8 mouse cellular contexts compared by ENCODE assay signal in genomic region chr17:32173166-32173565, GRCm38 (mm10). TPM values are rescaled to one million over a fixed set of nuclear protein-coding genes. Genes with fewer than 3 reads are reported as not detected.
DNase-seq lines count a peak whose midpoint lies in the region; ATAC-seq and TF ChIP-seq lines count a peak whose summit lies in the region.

No protein-coding gene starts in this region.

- no peak overlapping the region for H3K4me2 ChIP-seq in intestine, embryonic 15.5 days (replicated peaks)
- H3K4me2 ChIP-seq in intestine, postnatal 0 days (replicated peaks; ENCODE audit: low read depth): no peak overlapping the region
- no peak overlapping the region for H3K4me2 ChIP-seq in kidney, embryonic 14.5 days (replicated peaks; ENCODE audit: low read depth, low read length)
- peak overlapping the region; percentile 68 for H3K4me2 ChIP-seq in myocyte (ENCODE audit: low read depth)

- no peak overlapping the region for H3K9ac ChIP-seq in intestine, embryonic 15.5 days
- H3K9ac ChIP-seq in intestine, postnatal 0 days (ENCODE audit: low read depth, low read length): no peak overlapping the region
- no peak overlapping the region for H3K9ac ChIP-seq in kidney, embryonic 14.5 days (ENCODE audit: low read depth, low read length)

- peak; percentile 90 for DNase-seq in gastrocnemius, postnatal 14 days
- DNase-seq in right cerebral cortex, adult 2 months (ENCODE audit: low spot score in 2 of 2): no peak
- DNase-seq in spleen, adult 18-20 months: no peak
- DNase-seq in layer of hippocampus, adult 18-20 months (ENCODE audit: low spot score in 2 of 2): no peak

- WGBS in intestine, embryonic 15.5 days: 61% methylated on average over 7 of the region's 7 CpGs
- 59% methylated on average over 7 of the region's 7 CpGs for WGBS in intestine, postnatal 0 days
- whole genome bisulfite sequencing in kidney, embryonic 14.5 days: 62% methylated on average over 7 of the region's 7 CpGs

- H3K79me2 ChIP-seq in myocyte (ENCODE audit: control insufficient read depth, insufficient read depth): no peaks in the 10 kb centered on the region

- no peak for TF ChIP-seq POLR2A in myocyte (IDR thresholded peaks at IDR 0.05; ENCODE audit: insufficient read length, low read depth)

- H3K9me3 ChIP-seq in intestine, embryonic 15.5 days: no peaks in the 10 kb centered on the region
- no peaks in the 10 kb centered on the region for H3K9me3 ChIP-seq in intestine, postnatal 0 days (ENCODE audit: control insufficient read depth)
- no peaks in the 10 kb centered on the region for H3K9me3 ChIP-seq in kidney, embryonic 14.5 days (ENCODE audit: control insufficient read depth, low read length)

- no peak overlapping the region for H3ac ChIP-seq in myocyte (ENCODE audit: control insufficient read depth, insufficient read length)

- H3K4me3 ChIP-seq in intestine, embryonic 15.5 days (replicated peaks): no peak overlapping the region
- H3K4me3 ChIP-seq in intestine, postnatal 0 days (ENCODE audit: low read depth, low read length): no peak overlapping the region
- no peak overlapping the region for H3K4me3 ChIP-seq in kidney, embryonic 14.5 days (ENCODE audit: low read length)
- H3K4me3 ChIP-seq in myocyte: no peak overlapping the region

- H3K27me3 ChIP-seq in intestine, embryonic 15.5 days (replicated peaks): no peaks in the 10 kb centered on the region
- H3K27me3 ChIP-seq in intestine, postnatal 0 days (replicated peaks; ENCODE audit: control insufficient read depth, insufficient read depth, low read length): no peaks in the 10 kb centered on the region
- no peaks in the 10 kb centered on the region for H3K27me3 ChIP-seq in kidney, embryonic 14.5 days (ENCODE audit: control insufficient read depth, insufficient read depth, low read length)
- H3K27me3 ChIP-seq in myocyte (ENCODE audit: control insufficient read depth, insufficient read depth, insufficient read length): no peaks in the 10 kb centered on the region

- no peak for TF ChIP-seq CTCF in intestine, postnatal 0 days (IDR thresholded peaks at IDR 0.05; ENCODE audit: low read depth)

- H3K36me3 ChIP-seq in intestine, embryonic 15.5 days: no peaks in the 10 kb centered on the region
- H3K36me3 ChIP-seq in intestine, postnatal 0 days (ENCODE audit: control insufficient read depth, insufficient read depth): no peaks in the 10 kb centered on the region
- no peaks in the 10 kb centered on the region for H3K36me3 ChIP-seq in kidney, embryonic 14.5 days (ENCODE audit: control insufficient read depth, insufficient read depth, low read length)
- H3K36me3 ChIP-seq in myocyte (ENCODE audit: control insufficient read depth, insufficient read depth): no peaks in the 10 kb centered on the region

- 0 out of 2 replicates have a peak, but pooled peaks have one; percentile 27 for ATAC-seq in intestine, embryonic 15.5 days
- no peak for ATAC-seq in intestine, postnatal 0 days
- 0 out of 2 replicates have a peak, but pooled peaks have one; percentile 24 for ATAC-seq in kidney, embryonic 14.5 days (ENCODE audit: low FRiP score, low TSS enrichment)

- H3K4me1 ChIP-seq in intestine, embryonic 15.5 days (replicated peaks): 0 out of 2 replicates have a peak, but pooled peaks cover 6% of the 10 kb centered on the region
- 0 out of 2 replicates have a peak, but pooled peaks cover 5% of the 10 kb centered on the region for H3K4me1 ChIP-seq in intestine, postnatal 0 days (replicated peaks; ENCODE audit: control insufficient read depth, insufficient read depth, low read length)
- no peaks in the 10 kb centered on the region for H3K4me1 ChIP-seq in kidney, embryonic 14.5 days (ENCODE audit: control insufficient read depth, insufficient read depth, low read length)

- no peak overlapping the region for H3K27ac ChIP-seq in intestine, embryonic 15.5 days
- H3K27ac ChIP-seq in intestine, postnatal 0 days (ENCODE audit: low read depth, low read length): no peak overlapping the region
- no peak overlapping the region for H3K27ac ChIP-seq in kidney, embryonic 14.5 days (ENCODE audit: low read depth, low read length)

- intact Hi-C loops in gastrocnemius, postnatal 14 days (cut with DNase I; ENCODE audit: low total_unique reads): no loop called here

TF ChIP-seq in myocyte, 11 proteins besides CTCF, POLR2A, EP300 and RAD21:
- peak in 2 of 3 experiments; percentile 30 to 46 for TF ChIP-seq MYOD1 (IDR thresholded peaks at IDR 0.05; ENCODE audit: control insufficient read depth in 1 of 3, insufficient read length in 2 of 3, low read depth in 2 of 3)
- peak; percentile 40 for TF ChIP-seq SRF (IDR thresholded peaks at IDR 0.05; ENCODE audit: control insufficient read depth, insufficient read length, low read depth)
- TF ChIP-seq REST (IDR thresholded peaks at IDR 0.05; ENCODE audit: insufficient read depth, insufficient read length): no peak
- peak in 1 of 3 experiments; percentile 29 for TF ChIP-seq MYOG (IDR thresholded peaks at IDR 0.05; ENCODE audit: control insufficient read depth in 1 of 3, insufficient read depth in 1 of 3, insufficient read length in 2 of 3, low read depth in 2 of 3)

RNA-seq across cellular contexts. Expression of gene Notch3, which starts 6.5 kb away (rescaled TPM):
- polyA plus RNA-seq in intestine, embryonic 15.5 days (2015; fragmentation: Nextera tagmentation; extraction: Ambion mirVana): 8.1 and 8.3 TPM in 2 replicates
- 2.0 and 2.3 TPM in 2 replicates for polyA plus RNA-seq in intestine, postnatal 0 days (2015; fragmentation: Nextera tagmentation; extraction: Ambion mirVana)
- 10 to 100 TPM; 28.5 to 34.6 TPM for total RNA-seq in gastrocnemius, postnatal 14 days (2021)
- polyA plus RNA-seq in kidney, embryonic 14.5 days (2014; fragmentation: Nextera tagmentation; extraction: Ambion mirVana): 15.9 and 16.9 TPM in 2 replicates
- 84.6 TPM for polyA plus RNA-seq in myocyte (2012; fragmentation: generic; extraction: Trizol)
- total RNA-seq in layer of hippocampus, adult 18-20 months (2021): 1 to 10 TPM; 4.4 to 5.0 TPM

RNA-seq across cellular contexts. Expression of gene Ephx3, which starts 16.2 kb away (rescaled TPM):
- polyA plus RNA-seq in intestine, embryonic 15.5 days (2015; fragmentation: Nextera tagmentation; extraction: Ambion mirVana): 0.14 and 0.16 TPM in 2 replicates
- not detected in 2 replicates for polyA plus RNA-seq in intestine, postnatal 0 days (2015; fragmentation: Nextera tagmentation; extraction: Ambion mirVana)
- under 1 TPM in 1 of 2 experiments, not detected in 1; 0.18 TPM for total RNA-seq in gastrocnemius, postnatal 14 days (2021)
- polyA plus RNA-seq in kidney, embryonic 14.5 days (2014; fragmentation: Nextera tagmentation; extraction: Ambion mirVana): 0.10 TPM in 1 of 2 replicates, not detected in the other
- 0.12 TPM for polyA plus RNA-seq in myocyte (2012; fragmentation: generic; extraction: Trizol)
- total RNA-seq in layer of hippocampus, adult 18-20 months (2021): under 1 TPM; 0.30 TPM
